Mouse (Mus musculus): Measurements from ENCODE around the gene Nrgn. TPM values are rescaled to one million over a fixed set of nuclear protein-coding genes. Genes with fewer than 3 reads are reported as not detected.

The Nrgn gene
- total and polyA plus RNA-seq, 3 experiments = 149 to 2,443 (median 474) TPM

Other genes with a start within 250 kb of the Nrgn start
- 23.3 and 26.9 TPM in 2 replicates for gene Ccdc15, start 204.5 kb downstream of the Nrgn start, total RNA-seq (2014; fragmentation: Nextera tagmentation)
- gene Ccdc15, start 204.5 kb downstream of the Nrgn start, total RNA-seq (2017) = 6.3 and 7.4 TPM in 2 replicates
- gene Ccdc15, start 204.5 kb downstream of the Nrgn start, polyA plus RNA-seq (2012) = 10.3 and 10.7 TPM in 2 replicates
- gene Hepacam, start 185.6 kb downstream of the Nrgn start, total RNA-seq (2014; fragmentation: Nextera tagmentation) = not detected in 2 replicates
- not detected in 2 replicates for gene Hepacam, start 185.6 kb downstream of the Nrgn start, total RNA-seq (2017)
- not detected in 2 replicates for gene Hepacam, start 185.6 kb downstream of the Nrgn start, polyA plus RNA-seq (2012)
- gene Robo4, start 151.0 kb downstream of the Nrgn start, total RNA-seq (2014; fragmentation: Nextera tagmentation) = not detected in 2 replicates
- 0.05 and 0.06 TPM in 2 replicates for gene Robo4, start 151.0 kb downstream of the Nrgn start, total RNA-seq (2017)
- not detected in 2 replicates for gene Robo4, start 151.0 kb downstream of the Nrgn start, polyA plus RNA-seq (2012)
- not detected in 2 replicates for gene Robo3, start 119.7 kb downstream of the Nrgn start, total RNA-seq (2014; fragmentation: Nextera tagmentation)
- 0.27 and 0.35 TPM in 2 replicates for gene Robo3, start 119.7 kb downstream of the Nrgn start, total RNA-seq (2017)
- gene Robo3, start 119.7 kb downstream of the Nrgn start, polyA plus RNA-seq (2012) = 0.20 and 0.24 TPM in 2 replicates
- 49.4 and 63.8 TPM in 2 replicates for gene Msantd2, start 63.6 kb downstream of the Nrgn start, total RNA-seq (2014; fragmentation: Nextera tagmentation)
- 59.1 and 66.0 TPM in 2 replicates for gene Msantd2, start 63.6 kb downstream of the Nrgn start, total RNA-seq (2017)
- gene Msantd2, start 63.6 kb downstream of the Nrgn start, polyA plus RNA-seq (2012) = 27.5 and 31.9 TPM in 2 replicates
- not detected in 2 replicates for gene Esam, start 24.8 kb downstream of the Nrgn start, total RNA-seq (2014; fragmentation: Nextera tagmentation)
- 0.23 TPM in 1 of 2 replicates, not detected in the other for gene Esam, start 24.8 kb downstream of the Nrgn start, total RNA-seq (2017)
- gene Esam, start 24.8 kb downstream of the Nrgn start, polyA plus RNA-seq (2012) = 0.09 TPM in 1 of 2 replicates, not detected in the other
- gene Vsig2, start 13.6 kb downstream of the Nrgn start, total RNA-seq (2014; fragmentation: Nextera tagmentation) = not detected in 2 replicates
- 0.29 and 3.0 TPM in 2 replicates for gene Vsig2, start 13.6 kb downstream of the Nrgn start, total RNA-seq (2017)
- gene Vsig2, start 13.6 kb downstream of the Nrgn start, polyA plus RNA-seq (2012) = not detected in 2 replicates
- 98.8 and 107 TPM in 2 replicates for gene Siae, start 2.8 kb upstream of the Nrgn start, total RNA-seq (2014; fragmentation: Nextera tagmentation)
- 41.7 and 44.5 TPM in 2 replicates for gene Siae, start 2.8 kb upstream of the Nrgn start, total RNA-seq (2017)
- 1.3 and 1.9 TPM in 2 replicates for gene Siae, start 2.8 kb upstream of the Nrgn start, polyA plus RNA-seq (2012)
- 12.4 and 21.1 TPM in 2 replicates for gene Spa17, start 60.8 kb upstream of the Nrgn start, total RNA-seq (2014; fragmentation: Nextera tagmentation)
- gene Spa17, start 60.8 kb upstream of the Nrgn start, total RNA-seq (2017) = 12.1 and 13.0 TPM in 2 replicates
- gene Spa17, start 60.8 kb upstream of the Nrgn start, polyA plus RNA-seq (2012) = 1.7 and 1.8 TPM in 2 replicates
- 110 and 123 TPM in 2 replicates for gene Tbrg1, start 104.4 kb upstream of the Nrgn start, total RNA-seq (2014; fragmentation: Nextera tagmentation)
- gene Tbrg1, start 104.4 kb upstream of the Nrgn start, total RNA-seq (2017) = 122 and 157 TPM in 2 replicates
- gene Tbrg1, start 104.4 kb upstream of the Nrgn start, polyA plus RNA-seq (2012) = 71.7 and 82.7 TPM in 2 replicates
- not detected in 2 replicates for gene Panx3, start 116.3 kb upstream of the Nrgn start, total RNA-seq (2014; fragmentation: Nextera tagmentation)
- gene Panx3, start 116.3 kb upstream of the Nrgn start, total RNA-seq (2017) = 0.06 and 0.16 TPM in 2 replicates
- not detected in 2 replicates for gene Panx3, start 116.3 kb upstream of the Nrgn start, polyA plus RNA-seq (2012)
- not detected in 2 replicates for gene Olfr160, start 163.3 kb upstream of the Nrgn start, total RNA-seq (2014; fragmentation: Nextera tagmentation)
- 0.05 and 0.12 TPM in 2 replicates for gene Olfr160, start 163.3 kb upstream of the Nrgn start, total RNA-seq (2017)
- not detected in 2 replicates for gene Olfr160, start 163.3 kb upstream of the Nrgn start, polyA plus RNA-seq (2012)
- gene Olfr874, start 192.2 kb upstream of the Nrgn start, total RNA-seq (2014; fragmentation: Nextera tagmentation) = not detected in 2 replicates
- 0.05 TPM in 1 of 2 replicates, not detected in the other for gene Olfr874, start 192.2 kb upstream of the Nrgn start, total RNA-seq (2017)
- gene Olfr874, start 192.2 kb upstream of the Nrgn start, polyA plus RNA-seq (2012) = not detected in 2 replicates
- gene Olfr875, start 219.0 kb upstream of the Nrgn start, total RNA-seq (2014; fragmentation: Nextera tagmentation) = not detected in 2 replicates
- gene Olfr875, start 219.0 kb upstream of the Nrgn start, total RNA-seq (2017) = not detected in 2 replicates
- not detected in 2 replicates for gene Olfr875, start 219.0 kb upstream of the Nrgn start, polyA plus RNA-seq (2012)